Mouse (Mus musculus) erythroblast, embryonic 14.5 days (primary cell): Measurements from ENCODE around the gene Lrig1.

Source experiments
- GATA1 ChIP-seq: IDR thresholded peaks from 2 replicates; pipeline ENCODE4 v1.6.1; 2012; ENCODE audit warnings: low read length, inconsistent platforms, mixed read lengths
- TAL1 ChIP-seq: IDR thresholded peaks from 3 replicates; pipeline ENCODE4 v1.6.1; 2012; ENCODE audit warnings: low read length, inconsistent platforms, mixed read lengths

DNA sequence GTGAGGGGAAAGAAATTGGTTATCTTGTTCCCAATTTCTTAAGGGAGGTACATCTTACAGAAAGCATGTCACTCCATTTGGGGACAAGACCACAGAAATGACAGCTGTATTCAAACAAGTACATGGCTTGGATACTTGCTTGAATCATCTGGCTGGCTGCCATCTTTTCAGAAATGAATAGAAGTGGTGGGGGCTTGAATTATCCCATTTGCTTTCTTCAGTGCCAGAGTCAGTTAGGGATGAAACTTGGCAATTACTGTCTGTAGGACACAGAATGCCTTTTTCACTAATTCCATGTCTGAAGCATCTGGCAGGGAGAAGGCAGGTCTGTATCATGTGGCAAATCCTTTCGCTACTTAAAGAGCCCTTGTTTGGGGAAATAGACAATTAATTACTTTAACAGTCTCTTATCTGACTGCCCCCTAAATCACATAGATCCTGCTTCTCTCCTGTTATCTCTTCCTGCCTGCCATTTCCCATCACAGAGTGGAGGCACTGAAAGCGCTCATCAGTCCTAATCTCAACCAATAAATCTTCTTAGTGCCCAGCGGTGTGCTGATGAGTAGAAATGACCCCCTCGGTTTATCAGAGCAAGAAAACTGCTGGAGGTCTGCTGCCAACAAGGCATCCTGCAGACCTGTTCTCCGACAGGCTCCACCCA, 44.0 kb downstream of the Lrig1 start:
- TF ChIP-seq TAL1 (no peak), GATA1 (no peak)
